Mouse (Mus musculus): ENCODE results near the gene Ccdc175. TPM values are rescaled to one million over a fixed set of nuclear protein-coding genes. Genes with fewer than 3 reads are reported as not detected.

The Ccdc175 gene
- total and polyA plus RNA-seq, 2 experiments from 2014 or later, result not detected

- DNase-seq (ENCODE audit: low spot score), result no peak
- H3K9me3 ChIP-seq (ENCODE audit: low read length), result no peaks in the 10 kb centered on the region
- H3K4me3 ChIP-seq (ENCODE audit: low read length), result no peak overlapping the region
- no peak for TF ChIP-seq CTCF (IDR thresholded peaks at IDR 0.05; ENCODE audit: low read depth)
- 64% methylated on average over 3 of the region's 3 CpGs for WGBS
- H3K27me3 ChIP-seq (ENCODE audit: insufficient read depth, low read length), result no peaks in the 10 kb centered on the region
- ATAC-seq, result no peak
- H3K9ac ChIP-seq (replicated peaks; ENCODE audit: low read length), result no peak overlapping the region
- H3K4me1 ChIP-seq (ENCODE audit: insufficient read depth, low read length), result no peaks in the 10 kb centered on the region
- no peak overlapping the region for H3K27ac ChIP-seq
- H3K4me2 ChIP-seq (ENCODE audit: low read depth, low read length), result no peak overlapping the region
- no peaks in the 10 kb centered on the region for H3K36me3 ChIP-seq (ENCODE audit: insufficient read depth, low read length)
Observed at GRCm38 (mm10) chr12:72178322-72178721, 6.5 kb downstream of the Ccdc175 start.

GRCm38 (mm10) chr12:72158421-72158820 lies 26.4 kb downstream of the Ccdc175 start:
- H3K4me2 ChIP-seq (ENCODE audit: low read depth, low read length), result no peak overlapping the region
- no peak overlapping the region for H3K27ac ChIP-seq
- H3K27me3 ChIP-seq (ENCODE audit: insufficient read depth, low read length), result no peaks in the 10 kb centered on the region
- no peak for ATAC-seq
- no peak overlapping the region for H3K4me3 ChIP-seq (ENCODE audit: low read length)
- H3K9ac ChIP-seq (replicated peaks; ENCODE audit: low read length), result no peak overlapping the region
- no peaks in the 10 kb centered on the region for H3K9me3 ChIP-seq (ENCODE audit: low read length)
- no peak for TF ChIP-seq CTCF (IDR thresholded peaks at IDR 0.05; ENCODE audit: low read depth)
- 72% methylated on average over 4 of the region's 4 CpGs for WGBS
- DNase-seq (ENCODE audit: low spot score), result peak; percentile 31
- no peaks in the 10 kb centered on the region for H3K36me3 ChIP-seq (ENCODE audit: insufficient read depth, low read length)
- no peaks in the 10 kb centered on the region for H3K4me1 ChIP-seq (ENCODE audit: insufficient read depth, low read length)

GRCm38 (mm10) chr12:72150786-72151185 lies 34.0 kb downstream of the Ccdc175 start:
- H3K9me3 ChIP-seq (ENCODE audit: low read length), result no peaks in the 10 kb centered on the region
- TF ChIP-seq CTCF (IDR thresholded peaks at IDR 0.05; ENCODE audit: low read depth), result no peak
- no peak overlapping the region for H3K4me3 ChIP-seq (ENCODE audit: low read length)
- no peak overlapping the region for H3K9ac ChIP-seq (replicated peaks; ENCODE audit: low read length)
- H3K27me3 ChIP-seq (ENCODE audit: insufficient read depth, low read length), result no peaks in the 10 kb centered on the region
- H3K27ac ChIP-seq, result no peak overlapping the region; the same call in 1 of the 2 replicates
- no peaks in the 10 kb centered on the region for H3K36me3 ChIP-seq (ENCODE audit: insufficient read depth, low read length)
- ATAC-seq, result peak; percentile 67
- H3K4me1 ChIP-seq (ENCODE audit: insufficient read depth, low read length), result no peaks in the 10 kb centered on the region
- peak; percentile 55 for DNase-seq (ENCODE audit: low spot score)
- 25% methylated on average over 4 of the region's 4 CpGs for WGBS
- H3K4me2 ChIP-seq (ENCODE audit: low read depth, low read length), result no peak overlapping the region

GRCm38 (mm10) chr12:72129203-72129602 lies 55.6 kb downstream of the Ccdc175 start:
- Histone ChIP-seq H3K27me3 (ENCODE audit: insufficient read depth, low read length) (no peaks in the 10 kb centered on the region), H3K27ac (no peak overlapping the region), H3K36me3 (ENCODE audit: insufficient read depth, low read length) (no peaks in the 10 kb centered on the region), H3K4me3 (ENCODE audit: low read length) (no peak overlapping the region), H3K9me3 (ENCODE audit: low read length) (no peaks in the 10 kb centered on the region), H3K4me2 (ENCODE audit: low read depth, low read length) (no peak overlapping the region), H3K9ac (replicated peaks; ENCODE audit: low read length) (no peak overlapping the region), H3K4me1 (ENCODE audit: insufficient read depth, low read length) (no peaks in the 10 kb centered on the region)
- WGBS, result 92% methylated on average over 10 of the region's 10 CpGs
- TF ChIP-seq CTCF (IDR thresholded peaks at IDR 0.05; ENCODE audit: low read depth), result no peak
- DNase-seq (ENCODE audit: low spot score) (no peak), ATAC-seq (no peak)

- DNase-seq (ENCODE audit: low spot score), result no peak
- H3K4me1 ChIP-seq (ENCODE audit: insufficient read depth, low read length), result no peaks in the 10 kb centered on the region
- H3K36me3 ChIP-seq (ENCODE audit: insufficient read depth, low read length), result no peaks in the 10 kb centered on the region
- H3K4me2 ChIP-seq (ENCODE audit: low read depth, low read length), result no peak overlapping the region
- H3K4me3 ChIP-seq (ENCODE audit: low read length), result no peak overlapping the region
- H3K9ac ChIP-seq (replicated peaks; ENCODE audit: low read length), result no peak overlapping the region
- no peaks in the 10 kb centered on the region for H3K9me3 ChIP-seq (ENCODE audit: low read length)
- H3K27ac ChIP-seq, result no peak overlapping the region
- ATAC-seq, result no peak
- H3K27me3 ChIP-seq (ENCODE audit: insufficient read depth, low read length), result no peaks in the 10 kb centered on the region
- 78% methylated on average over 21 of the region's 23 CpGs for WGBS
- TF ChIP-seq CTCF (IDR thresholded peaks at IDR 0.05; ENCODE audit: low read depth), result no peak
Observed at GRCm38 (mm10) chr12:72115686-72116345, 69.0 kb downstream of the Ccdc175 start.

GRCm38 (mm10) chr12:72115126-72115525 lies 69.7 kb downstream of the Ccdc175 start:
- H3K4me2 ChIP-seq (ENCODE audit: low read depth, low read length), result no peak overlapping the region
- ATAC-seq (no peak), DNase-seq (ENCODE audit: low spot score) (no peak)
- H3K27me3 ChIP-seq (ENCODE audit: insufficient read depth, low read length), result no peaks in the 10 kb centered on the region
- H3K4me3 ChIP-seq (ENCODE audit: low read length), result no peak overlapping the region
- WGBS, result 78% methylated on average over 6 of the region's 6 CpGs
- H3K36me3 ChIP-seq (ENCODE audit: insufficient read depth, low read length), result no peaks in the 10 kb centered on the region
- H3K27ac ChIP-seq, result no peak overlapping the region
- no peaks in the 10 kb centered on the region for H3K9me3 ChIP-seq (ENCODE audit: low read length)
- no peak overlapping the region for H3K9ac ChIP-seq (replicated peaks; ENCODE audit: low read length)
- no peak for TF ChIP-seq CTCF (IDR thresholded peaks at IDR 0.05; ENCODE audit: low read depth)
- H3K4me1 ChIP-seq (ENCODE audit: insufficient read depth, low read length), result no peaks in the 10 kb centered on the region

GRCm38 (mm10) chr12:72104525-72105281 lies 80.1 kb downstream of the Ccdc175 start:
- peak; percentile 92 for DNase-seq (ENCODE audit: low spot score)
- no peak overlapping the region for H3K4me3 ChIP-seq (ENCODE audit: low read length)
- H3K9me3 ChIP-seq (ENCODE audit: low read length), result no peaks in the 10 kb centered on the region
- H3K36me3 ChIP-seq (ENCODE audit: insufficient read depth, low read length), result peaks cover 11% of the 10 kb centered on the region; the same call in 1 of the 2 replicates
- H3K9ac ChIP-seq (replicated peaks; ENCODE audit: low read length), result 0 out of 2 replicates have a peak overlapping the region, but pooled peaks have one; percentile 9
- ATAC-seq, result peak; percentile 75
- no peaks in the 10 kb centered on the region for H3K4me1 ChIP-seq (ENCODE audit: insufficient read depth, low read length)
- no peaks in the 10 kb centered on the region for H3K27me3 ChIP-seq (ENCODE audit: insufficient read depth, low read length)
- 25% methylated on average over 14 of the region's 14 CpGs for WGBS
- H3K27ac ChIP-seq, result no peak overlapping the region
- peak overlapping the region; percentile 37 for H3K4me2 ChIP-seq (ENCODE audit: low read depth, low read length)
- peak; percentile 91 for TF ChIP-seq CTCF (IDR thresholded peaks at IDR 0.05; ENCODE audit: low read depth)
